Mouse (Mus musculus) liver, embryonic 14.5 days (tissue): ENCODE measurements around the gene Nfrkb.

Experiments used
- CTCF ChIP-seq: IDR thresholded peaks from 2 replicates; pipeline ENCODE4 v1.5.1; 2016; ENCODE audit warnings: antibody characterized with exemption, low read depth, control low read depth
- EP300 ChIP-seq: IDR thresholded peaks from 2 replicates; pipeline ENCODE4 v1.6.1; 2016; ENCODE audit warnings: antibody characterized with exemption, low read depth

DNA sequence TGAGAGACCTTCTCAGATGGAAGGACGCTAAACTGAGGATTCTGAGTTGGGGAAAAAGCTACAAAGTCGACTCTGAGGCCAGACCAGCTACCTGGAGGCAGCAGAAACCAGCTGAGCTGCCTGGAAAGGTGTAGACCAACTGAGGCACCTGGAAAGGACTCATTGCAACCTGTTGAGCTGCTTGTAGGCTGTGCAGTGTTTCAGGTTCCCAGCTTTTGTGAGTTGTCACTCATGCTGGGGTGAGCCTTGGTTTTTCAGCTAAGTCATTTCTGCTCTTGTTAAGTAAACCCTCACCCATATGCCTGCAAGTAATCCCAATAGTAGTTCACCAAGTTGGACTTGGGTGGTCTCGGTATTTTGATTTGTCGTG lies 507 bp upstream of the Nfrkb start:
- TF ChIP-seq CTCF: no peak
- TF ChIP-seq EP300: no peak
